Mouse (Mus musculus) brown adipose tissue, adult 24 weeks (tissue): ENCODE measurements around the gene Sp8. TPM values are rescaled to one million over a fixed set of nuclear protein-coding genes. Genes with fewer than 3 reads are reported as not detected.

Experiments used
- H3K27ac ChIP-seq: fragments of 200-500 bp; replicated peaks from 2 replicates; pipeline ENCODE4 v1.5.1; 2012; ENCODE audit warnings: low read depth, mild to moderate bottlenecking, low read length
- H3K4me1 ChIP-seq: fragments of 200-500 bp; 2 replicates; pipeline ENCODE4 v1.6.1; 2012; ENCODE audit warnings: low read length, mixed read lengths; ENCODE audit not compliant: control insufficient read depth, insufficient read depth, insufficient read length
- H3K4me3 ChIP-seq: fragments of 200-500 bp; 2 replicates; pipeline ENCODE4 v1.5.1; 2012; ENCODE audit warnings: low read depth, mild to moderate bottlenecking, low read length, moderate library complexity; ENCODE audit not compliant: insufficient read depth
- polyA plus RNA-seq: library from polyadenylated mRNA; stranded (reverse); fragments of >200 nt; gene quantifications from 2 replicates; pipeline ENCODE4 v1.2.4, GENCODE M21; 2012; ENCODE audit not compliant: missing spikeins, insufficient read depth, insufficient read length

The Sp8 gene
- polyA plus RNA-seq, 1 experiment, result not detected

GRCm38 (mm10) chr12:118844841-118845240 is 1.3 kb upstream of the Sp8 start:
- Histone ChIP-seq H3K4me1 (no peaks in the 10 kb centered on the region; the same call in 1 of the 2 replicates), H3K4me3 (no peak overlapping the region), H3K27ac (no peak overlapping the region)

GRCm38 (mm10) chr12:118845351-118845750 is 778 bp upstream of the Sp8 start:
- Histone ChIP-seq H3K4me1 (no peaks in the 10 kb centered on the region; the same call in 1 of the 2 replicates), H3K4me3 (no peak overlapping the region)

GRCm38 (mm10) chr12:118846649-118847321 is 656 bp downstream of the Sp8 start:
- Histone ChIP-seq H3K4me1 (no peaks in the 10 kb centered on the region; the same call in 1 of the 2 replicates), H3K4me3 (peak overlapping the region; percentile 19), H3K27ac (no peak overlapping the region)

More at GRCm38 (mm10) chr12:118845351-118845750, 778 bp upstream of the Sp8 start:
- H3K27ac ChIP-seq, result no peak overlapping the region

- no peaks in the 10 kb centered on the region; the same call in 1 of the 2 replicates for H3K4me1 ChIP-seq
- H3K27ac ChIP-seq, result no peak overlapping the region
- no peak overlapping the region for H3K4me3 ChIP-seq
Measured at GRCm38 (mm10) chr12:118847381-118847780, 1.3 kb downstream of the Sp8 start.

GRCm38 (mm10) chr12:118847861-118848495 is 1.8 kb downstream of the Sp8 start:
- Histone ChIP-seq H3K4me1 (no peaks in the 10 kb centered on the region; the same call in 1 of the 2 replicates), H3K4me3 (peak overlapping the region; percentile 37; the same call in 1 of the 2 replicates), H3K27ac (no peak overlapping the region)

- no peak overlapping the region for H3K27ac ChIP-seq
- H3K4me1 ChIP-seq, result no peaks in the 10 kb centered on the region; the same call in 1 of the 2 replicates
- H3K4me3 ChIP-seq, result peak overlapping the region; percentile 37; the same call in 1 of the 2 replicates
Measured at GRCm38 (mm10) chr12:118848496-118849202, 2.5 kb downstream of the Sp8 start.

GRCm38 (mm10) chr12:118849203-118849861 is 3.2 kb downstream of the Sp8 start:
- Histone ChIP-seq H3K4me3 (no peak overlapping the region), H3K27ac (no peak overlapping the region), H3K4me1 (no peaks in the 10 kb centered on the region; the same call in 1 of the 2 replicates)

- Histone ChIP-seq H3K4me1 (no peaks in the 10 kb centered on the region; the same call in 1 of the 2 replicates), H3K4me3 (no peak overlapping the region), H3K27ac (no peak overlapping the region)
Measured at GRCm38 (mm10) chr12:118849996-118850395, 3.9 kb downstream of the Sp8 start.

GRCm38 (mm10) chr12:118850851-118851410 is 4.8 kb downstream of the Sp8 start:
- H3K27ac ChIP-seq, result no peak overlapping the region
- no peaks in the 10 kb centered on the region; the same call in 1 of the 2 replicates for H3K4me1 ChIP-seq
- no peak overlapping the region for H3K4me3 ChIP-seq

- Histone ChIP-seq H3K27ac (no peak overlapping the region), H3K4me1 (no peaks in the 10 kb centered on the region; the same call in 1 of the 2 replicates), H3K4me3 (no peak overlapping the region)
Measured at GRCm38 (mm10) chr12:118853331-118853730, 7.2 kb downstream of the Sp8 start.

GRCm38 (mm10) chr12:118854401-118854800 is 8.3 kb downstream of the Sp8 start:
- H3K27ac ChIP-seq, result no peak overlapping the region
- no peaks in the 10 kb centered on the region for H3K4me1 ChIP-seq
- no peak overlapping the region for H3K4me3 ChIP-seq

- Histone ChIP-seq H3K4me3 (no peak overlapping the region), H3K27ac (no peak overlapping the region), H3K4me1 (no peaks in the 10 kb centered on the region)
Measured at GRCm38 (mm10) chr12:118854831-118855453, 8.8 kb downstream of the Sp8 start.

GRCm38 (mm10) chr12:118856151-118856550 is 10.0 kb downstream of the Sp8 start:
- Histone ChIP-seq H3K4me1 (no peaks in the 10 kb centered on the region), H3K27ac (no peak overlapping the region), H3K4me3 (no peak overlapping the region)

- no peak overlapping the region for H3K4me3 ChIP-seq
- H3K27ac ChIP-seq, result no peak overlapping the region
- no peaks in the 10 kb centered on the region for H3K4me1 ChIP-seq
Measured at GRCm38 (mm10) chr12:118872673-118873072, 26.5 kb downstream of the Sp8 start.
